Mouse (Mus musculus) gastrocnemius, postnatal 36 days (tissue): ENCODE measurements around the gene Shisa4. TPM values are rescaled to one million over a fixed set of nuclear protein-coding genes. Genes with fewer than 3 reads are reported as not detected.

Experiments used
- total RNA-seq, 2 experiments: library from RNA; stranded (reverse); gene quantifications; 2 replicates each; pipeline ENCODE4 v1.2.3; 2021

Gene Shisa4
- total RNA-seq, 2 experiments from 2014 or later, result 198 to 200 TPM

Other genes starting within 250 kb of the Shisa4 start
- gene Ptpn7, start 242.5 kb downstream of the Shisa4 start, total RNA-seq, result under 1 TPM; 0.27 to 0.56 TPM
- gene Arl8a, start 228.4 kb downstream of the Shisa4 start, total RNA-seq, result 10 to 100 TPM; 15.6 to 16.9 TPM
- under 1 TPM; 0.26 to 0.42 TPM for gene Gpr37l1, start 207.6 kb downstream of the Shisa4 start, total RNA-seq
- gene Elf3, start 116.7 kb downstream of the Shisa4 start, total RNA-seq, result not detected
- gene Rnpep, start 91.2 kb downstream of the Shisa4 start, total RNA-seq, result 10 to 100 TPM; 11.1 to 11.3 TPM
- gene Timm17a, start 61.5 kb downstream of the Shisa4 start, total RNA-seq, result 100 to 1,000 TPM; 270 to 308 TPM
- 1 to 10 TPM; 2.4 to 4.6 TPM for gene Lmod1, start 50.4 kb downstream of the Shisa4 start, total RNA-seq
- 10 to 100 TPM; 23.4 to 24.1 TPM for gene Ipo9, start 55.3 kb upstream of the Shisa4 start, total RNA-seq
- 1 to 10 TPM; 8.7 to 9.7 TPM for gene Nav1, start 232.1 kb upstream of the Shisa4 start, total RNA-seq